Mouse (Mus musculus) forebrain, postnatal 0 days (tissue): ENCODE measurements at regions not wholly inside any gene's neighbourhood (a gene's known extent, or its start where the extent isn't known, plus 50 kb on each side); places are given as distances from the start of the nearest gene placed in this dataset.

Experiments
- ATAC-seq: fragments of 200-750 bp; cut with Nextera tagmentation; 2 replicates; pipeline ENCODE4 v1.8.0; 2017; ENCODE audit warnings: mild to moderate bottlenecking, moderate library complexity
- DNase-seq: peaks from one replicate; pipeline ENCODE4 v3.0.0-alpha.2; 2015
- H3K27ac ChIP-seq: fragments of 300-500 bp; sonication (generic); 2 replicates; pipeline ENCODE4 v1.5.1; 2014; ENCODE audit warnings: low read depth, mild to moderate bottlenecking, antibody characterized with exemption, low read length, moderate library complexity, mixed read lengths
- H3K27me3 ChIP-seq: fragments of 300-500 bp; sonication (generic); 2 replicates; pipeline ENCODE4 v1.6.1; 2014; ENCODE audit warnings: mild to moderate bottlenecking, low read length, mixed read lengths; ENCODE audit not compliant: insufficient read depth
- H3K36me3 ChIP-seq: fragments of 300-500 bp; sonication (generic); 2 replicates; pipeline ENCODE4 v1.6.1; 2014; ENCODE audit warnings: mild to moderate bottlenecking, moderate library complexity; ENCODE audit not compliant: insufficient read depth
- H3K4me1 ChIP-seq: fragments of 300-500 bp; sonication (generic); 2 replicates; pipeline ENCODE4 v1.6.1; 2014; ENCODE audit warnings: antibody characterized with exemption; ENCODE audit not compliant: insufficient read depth
- H3K4me2 ChIP-seq: fragments of 300-500 bp; sonication (generic); 2 replicates; pipeline ENCODE4 v1.6.1; 2014; ENCODE audit warnings: low read depth, mild to moderate bottlenecking, moderate library complexity
- H3K4me3 ChIP-seq: fragments of 300-500 bp; sonication (generic); 2 replicates; pipeline ENCODE4 v1.5.1; 2014; ENCODE audit warnings: low read depth, low read length, mixed read lengths
- H3K9ac ChIP-seq: fragments of 300-500 bp; sonication (generic); 2 replicates; pipeline ENCODE4 v1.6.1; 2014; ENCODE audit warnings: mild to moderate bottlenecking
- H3K9me3 ChIP-seq: fragments of 300-500 bp; sonication (generic); 2 replicates; pipeline ENCODE4 v1.6.1; 2016; ENCODE audit warnings: low read length
- CTCF ChIP-seq: sonication (generic); IDR thresholded peaks from 2 replicates; pipeline ENCODE4 v1.5.1; 2016; ENCODE audit warnings: antibody characterized with exemption, control low read depth, low read depth
- WGBS: fragments of 180-500 bp; shearing (Covaris S2); extraction: QIAGEN DNeasy Blood & Tissue Kit; methylation state at CpG from one replicate; pipeline ENCODE4 v1.1.7; 2014; 5-methylcytosine and 5-hydroxymethylcytosine counted together

DNA sequence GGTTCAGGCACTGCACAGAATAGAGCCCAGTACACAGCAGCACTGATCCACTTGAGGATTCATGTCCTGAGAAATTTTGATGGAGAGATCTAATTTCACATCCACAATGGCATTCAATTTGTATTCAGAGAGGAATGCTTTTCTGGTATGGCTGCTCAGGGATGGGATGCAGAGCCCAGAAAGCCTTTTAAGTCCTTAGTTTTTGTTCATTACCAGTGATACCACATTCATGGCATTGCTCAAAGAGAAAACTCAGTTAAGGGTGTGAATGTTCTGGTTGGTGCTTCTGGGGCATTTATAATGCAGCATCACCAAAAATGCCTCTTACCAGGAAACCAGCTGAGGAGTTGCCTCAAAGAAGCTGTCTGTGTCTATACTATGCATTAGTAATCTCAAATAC, 151.5 kb upstream of the Mmadhc start:
- no peak for ATAC-seq

DNA sequence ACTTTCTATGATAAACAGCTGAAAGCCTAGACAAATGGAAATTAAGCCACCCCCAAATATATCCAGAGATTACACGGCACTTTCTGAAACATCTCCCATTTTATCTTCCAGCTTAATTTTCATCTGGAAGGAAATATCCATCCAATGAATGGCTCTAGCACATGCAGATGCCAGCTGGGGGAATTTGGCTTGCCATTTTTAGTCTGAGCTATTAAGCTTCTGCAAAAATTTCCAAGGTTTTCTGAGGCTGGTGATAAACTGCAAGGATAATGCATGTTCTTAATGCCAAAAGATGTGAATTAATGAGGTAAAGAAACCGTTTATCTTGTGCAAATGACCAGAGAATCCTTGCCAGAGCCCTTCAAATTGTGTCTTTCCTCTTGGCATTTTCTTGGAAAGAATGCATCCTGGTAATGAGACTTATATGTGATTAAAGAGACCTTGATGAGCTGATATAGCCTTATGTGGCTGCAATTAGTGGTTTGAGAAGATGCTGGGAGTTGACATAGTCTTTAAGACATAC, 149.4 kb upstream of the Mmadhc start:
- no peak for TF ChIP-seq CTCF
- Histone ChIP-seq H3K27ac (no peak overlapping the region), H3K9ac (no peak overlapping the region), H3K4me3 (no peak overlapping the region), H3K4me1 (no peaks in the 10 kb centered on the region), H3K4me2 (no peak overlapping the region), H3K36me3 (no peaks in the 10 kb centered on the region), H3K27me3 (no peaks in the 10 kb centered on the region), H3K9me3 (no peaks in the 10 kb centered on the region)
- WGBS: 38% methylated on average over 2 of the region's 2 CpGs
- peak; percentile 29; the same call in 1 of the 2 replicates for ATAC-seq
- DNase-seq: peak; percentile 24

More for the DNA sequence above, 151.5 kb upstream of the Mmadhc start:
- Histone ChIP-seq H3K36me3 (no peaks in the 10 kb centered on the region), H3K4me1 (no peaks in the 10 kb centered on the region), H3K9ac (no peak overlapping the region), H3K9me3 (no peaks in the 10 kb centered on the region), H3K4me3 (no peak overlapping the region), H3K4me2 (no peak overlapping the region), H3K27me3 (no peaks in the 10 kb centered on the region), H3K27ac (no peak overlapping the region)
- TF ChIP-seq CTCF: no peak
- no peak for DNase-seq

- H3K4me2 ChIP-seq: no peak overlapping the region
- H3K9ac ChIP-seq: no peak overlapping the region
- H3K4me1 ChIP-seq: no peaks in the 10 kb centered on the region
- H3K27ac ChIP-seq: no peak overlapping the region
- ATAC-seq: no peak
- H3K9me3 ChIP-seq: no peaks in the 10 kb centered on the region
- DNase-seq: no peak
- H3K36me3 ChIP-seq: no peaks in the 10 kb centered on the region
- H3K4me3 ChIP-seq: no peak overlapping the region
- H3K27me3 ChIP-seq: no peaks in the 10 kb centered on the region
- TF ChIP-seq CTCF: no peak
Measured at GRCm38 (mm10) chr2:50440333-50440732, 143.7 kb upstream of the Mmadhc start.

DNA sequence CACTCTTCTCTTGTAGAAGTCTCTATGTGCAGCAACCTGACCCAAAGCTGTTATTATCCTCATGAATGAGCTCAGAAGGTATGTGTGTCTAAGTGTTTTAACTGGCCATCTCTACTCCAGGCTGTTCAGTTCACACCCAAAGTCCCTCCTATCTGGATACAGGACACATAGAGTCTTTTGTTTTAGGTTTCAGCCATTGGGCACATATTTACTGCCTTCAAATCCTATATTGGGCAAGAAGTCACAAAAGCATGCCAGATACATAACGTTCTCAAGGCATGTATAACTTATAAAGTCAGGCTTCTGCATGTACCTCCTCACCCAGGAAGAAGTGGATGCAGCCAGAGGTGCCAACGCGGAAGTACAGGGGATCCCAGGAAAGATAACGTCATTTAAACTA, 136.6 kb upstream of the Mmadhc start:
- Histone ChIP-seq H3K4me2 (no peak overlapping the region), H3K27ac (no peak overlapping the region), H3K36me3 (no peaks in the 10 kb centered on the region), H3K27me3 (no peaks in the 10 kb centered on the region), H3K9ac (no peak overlapping the region), H3K9me3 (no peaks in the 10 kb centered on the region), H3K4me1 (no peaks in the 10 kb centered on the region), H3K4me3 (no peak overlapping the region)
- no peak for TF ChIP-seq CTCF
- DNase-seq: no peak
- 91% methylated on average over 4 of the region's 4 CpGs for WGBS
- ATAC-seq: no peak

DNA sequence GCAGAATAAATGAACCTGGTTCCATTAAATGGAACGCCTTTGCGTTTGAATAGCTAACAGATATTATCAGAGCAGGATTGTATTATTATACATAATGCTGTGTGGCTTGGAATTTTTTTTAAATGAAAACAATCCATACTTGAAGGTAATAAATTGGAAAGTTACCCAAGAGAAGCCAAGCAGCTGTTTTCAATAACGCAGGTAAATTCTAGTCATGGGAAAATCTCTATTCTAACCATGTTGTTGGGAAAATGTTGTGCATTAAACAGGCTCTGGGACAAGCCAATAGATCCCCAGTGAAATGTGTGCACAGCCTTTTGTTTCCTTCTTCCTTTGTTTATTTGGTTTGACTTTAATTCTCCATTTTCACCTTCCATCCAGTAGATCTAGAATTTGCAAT, 128.6 kb upstream of the Mmadhc start:
- no peaks in the 10 kb centered on the region for H3K4me1 ChIP-seq
- 94% methylated on average over 3 of the region's 3 CpGs for WGBS
- H3K27me3 ChIP-seq: no peaks in the 10 kb centered on the region
- DNase-seq: no peak
- H3K9me3 ChIP-seq: no peaks in the 10 kb centered on the region
- H3K27ac ChIP-seq: no peak overlapping the region
- H3K4me2 ChIP-seq: no peak overlapping the region
- no peak overlapping the region for H3K4me3 ChIP-seq
- no peak for ATAC-seq
- TF ChIP-seq CTCF: no peak
- no peaks in the 10 kb centered on the region for H3K36me3 ChIP-seq
- H3K9ac ChIP-seq: no peak overlapping the region

DNA sequence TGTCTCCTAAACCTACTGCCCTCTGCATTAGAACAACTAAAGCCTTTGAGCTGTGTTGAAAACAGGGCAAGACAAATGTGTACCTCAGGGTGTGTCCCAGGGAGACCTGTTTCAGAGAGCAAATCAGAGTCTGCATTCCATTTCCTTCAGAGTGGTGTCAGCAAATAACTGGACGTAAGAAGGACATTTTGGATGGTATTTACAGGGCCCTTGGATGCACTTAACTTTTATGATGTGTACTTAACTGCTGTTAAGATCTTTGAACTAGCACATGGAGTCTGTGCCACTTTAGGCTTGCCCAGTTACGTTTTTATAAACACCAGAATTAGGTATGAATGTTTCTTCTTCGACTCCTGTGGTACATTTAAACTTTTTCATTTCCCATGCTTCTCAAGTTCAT, 123.0 kb upstream of the Mmadhc start:
- no peak for TF ChIP-seq CTCF
- no peaks in the 10 kb centered on the region for H3K36me3 ChIP-seq
- no peak for DNase-seq
- H3K27ac ChIP-seq: no peak overlapping the region
- H3K4me2 ChIP-seq: no peak overlapping the region
- no peaks in the 10 kb centered on the region for H3K27me3 ChIP-seq
- WGBS: 86% methylated on average over 3 of the region's 3 CpGs
- no peak overlapping the region for H3K9ac ChIP-seq
- H3K4me1 ChIP-seq: no peaks in the 10 kb centered on the region
- ATAC-seq: no peak
- H3K4me3 ChIP-seq: no peak overlapping the region
- no peaks in the 10 kb centered on the region for H3K9me3 ChIP-seq

GRCm38 (mm10) chr2:50417643-50418042, 121.0 kb upstream of the Mmadhc start:
- Histone ChIP-seq H3K9ac (no peak overlapping the region), H3K4me3 (no peak overlapping the region), H3K4me2 (no peak overlapping the region), H3K27ac (no peak overlapping the region), H3K27me3 (no peaks in the 10 kb centered on the region), H3K36me3 (no peaks in the 10 kb centered on the region), H3K9me3 (no peaks in the 10 kb centered on the region), H3K4me1 (no peaks in the 10 kb centered on the region)
- no peak for TF ChIP-seq CTCF
- ATAC-seq (no peak), DNase-seq (no peak)
- 86% methylated on average over 5 of the region's 5 CpGs for WGBS

DNA sequence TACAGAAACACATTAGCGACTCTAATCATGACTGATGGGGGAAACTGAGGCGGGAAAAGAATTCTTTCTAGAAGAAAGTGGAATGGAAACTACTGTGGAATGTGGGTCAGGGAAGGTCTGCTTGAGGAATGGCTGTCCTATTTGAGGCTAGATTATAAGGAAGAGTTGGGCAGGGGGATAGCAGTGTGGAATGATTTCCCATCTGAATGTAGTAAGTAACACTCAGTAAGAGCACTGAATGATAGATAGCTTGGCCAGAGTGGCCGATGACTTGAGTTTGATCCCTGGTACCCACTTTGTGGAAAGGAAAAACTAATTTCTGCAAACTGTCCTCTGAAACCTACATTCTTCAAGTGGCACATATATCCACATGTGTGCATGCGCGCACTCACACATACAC, 120.5 kb upstream of the Mmadhc start:
- ATAC-seq (no peak), DNase-seq (no peak)
- Histone ChIP-seq H3K27ac (no peak overlapping the region), H3K9me3 (no peaks in the 10 kb centered on the region), H3K27me3 (no peaks in the 10 kb centered on the region), H3K4me1 (no peaks in the 10 kb centered on the region), H3K36me3 (no peaks in the 10 kb centered on the region), H3K9ac (no peak overlapping the region), H3K4me2 (no peak overlapping the region), H3K4me3 (no peak overlapping the region)
- WGBS: 97% methylated on average over 5 of the region's 5 CpGs
- TF ChIP-seq CTCF: no peak
